Mouse (Mus musculus): ENCODE measurements around the gene Ddx39b.

- TF ChIP-seq CTCF (IDR thresholded peaks at IDR 0.05; ENCODE audit: low read depth) (peak; percentile 95), EP300 (IDR thresholded peaks at IDR 0.05; ENCODE audit: low read depth) (no peak)
Measured at GRCm38 (mm10) chr17:35254241-35255098, 12.9 kb downstream of the Ddx39b start.
